Mouse (Mus musculus): ENCODE data around the gene Man2b1. TPM values are rescaled to one million over a fixed set of nuclear protein-coding genes. Genes with fewer than 3 reads are reported as not detected.
A peak's percentile ranks its signal among the peaks of the same experiment; 100 is the strongest.

Man2b1 gene
- 111 and 116 TPM in 2 replicates for polyA plus RNA-seq (2012; rRNA removed)

- H3K4me1 ChIP-seq (ENCODE audit: control insufficient read depth, insufficient read depth, low read length) = peaks cover 15% of the 10 kb centered on the region
- peak; percentile 98 for DNase-seq
- peak within 1 kb of the TSS; percentile 48 for H3K27ac ChIP-seq (ENCODE audit: insufficient read depth, low read depth, low read length)
- WGBS = under 1% methylated on average over 30 of the region's 30 CpGs
- peak within 1 kb of the TSS; percentile 59 for H3K4me3 ChIP-seq (ENCODE audit: insufficient read depth, low read depth, low read length)
- no peaks in the 10 kb centered on the region for H3K27me3 ChIP-seq (replicated peaks; ENCODE audit: control insufficient read depth, insufficient read depth, low read length)
- TF ChIP-seq CTCF (conservative IDR thresholded peaks at IDR 0.05; ENCODE audit: insufficient read depth, insufficient read length, low read depth, low read length) = peak; percentile 44
- TF ChIP-seq POLR2A (IDR thresholded peaks at IDR 0.05; ENCODE audit: low read depth, low read length) = peak; percentile 87
- H3K36me3 ChIP-seq (ENCODE audit: control insufficient read depth, insufficient read depth, low read length) = no peaks in the 10 kb centered on the region
These were observed at the start of gene Man2b1 for GRCm38 (mm10) chr8:85083108-85083813. TSS of gene Man2b1 (plus strand) at chr8:85083270.

- WGBS = 67% methylated on average over 1 of the region's 1 CpGs
- no peak overlapping the region for H3K4me3 ChIP-seq (ENCODE audit: insufficient read depth, low read depth, low read length)
- H3K36me3 ChIP-seq (ENCODE audit: control insufficient read depth, insufficient read depth, low read length) = no peaks in the 10 kb centered on the region; the same call in 1 of the 2 replicates
- H3K27me3 ChIP-seq (replicated peaks; ENCODE audit: control insufficient read depth, insufficient read depth, low read length) = no peaks in the 10 kb centered on the region
- TF ChIP-seq CTCF (conservative IDR thresholded peaks at IDR 0.05; ENCODE audit: insufficient read depth, insufficient read length, low read depth, low read length) (no peak), POLR2A (IDR thresholded peaks at IDR 0.05; ENCODE audit: low read depth, low read length) (no peak)
- DNase-seq = peak; percentile 51
- H3K4me1 ChIP-seq (ENCODE audit: control insufficient read depth, insufficient read depth, low read length) = peaks cover 34% of the 10 kb centered on the region
- 0 out of 2 replicates have a peak overlapping the region, but pooled peaks have one; percentile 14 for H3K27ac ChIP-seq (ENCODE audit: insufficient read depth, low read depth, low read length)
These were observed 49.2 kb upstream of the Man2b1 start for GRCm38 (mm10) chr8:85033867-85034266.

- H3K27me3 ChIP-seq (replicated peaks; ENCODE audit: control insufficient read depth, insufficient read depth, low read length) = no peaks in the 10 kb centered on the region
- no peak for TF ChIP-seq POLR2A (IDR thresholded peaks at IDR 0.05; ENCODE audit: low read depth, low read length)
- TF ChIP-seq CTCF (conservative IDR thresholded peaks at IDR 0.05; ENCODE audit: insufficient read depth, insufficient read length, low read depth, low read length) = no peak
- WGBS = 2% methylated on average over 13 of the region's 13 CpGs
- peak overlapping the region; percentile 50 for H3K4me3 ChIP-seq (ENCODE audit: insufficient read depth, low read depth, low read length)
- H3K27ac ChIP-seq (ENCODE audit: insufficient read depth, low read depth, low read length) = peak overlapping the region; percentile 73
- H3K36me3 ChIP-seq (ENCODE audit: control insufficient read depth, insufficient read depth, low read length) = no peaks in the 10 kb centered on the region; the same call in 1 of the 2 replicates
- H3K4me1 ChIP-seq (ENCODE audit: control insufficient read depth, insufficient read depth, low read length) = peaks cover 30% of the 10 kb centered on the region
- DNase-seq = peak; percentile 85
These were observed 48.3 kb upstream of the Man2b1 start for GRCm38 (mm10) chr8:85034764-85035163.

- H3K4me1 ChIP-seq (ENCODE audit: control insufficient read depth, insufficient read depth, low read length) = peaks cover 30% of the 10 kb centered on the region
- H3K4me3 ChIP-seq (ENCODE audit: insufficient read depth, low read depth, low read length) = peak overlapping the region; percentile 80
- H3K27ac ChIP-seq (ENCODE audit: insufficient read depth, low read depth, low read length) = peak overlapping the region; percentile 73
- no peaks in the 10 kb centered on the region; the same call in 1 of the 2 replicates for H3K36me3 ChIP-seq (ENCODE audit: control insufficient read depth, insufficient read depth, low read length)
- 6% methylated on average over 12 of the region's 12 CpGs for WGBS
- no peak for DNase-seq
- H3K27me3 ChIP-seq (replicated peaks; ENCODE audit: control insufficient read depth, insufficient read depth, low read length) = no peaks in the 10 kb centered on the region
- TF ChIP-seq CTCF (conservative IDR thresholded peaks at IDR 0.05; ENCODE audit: insufficient read depth, insufficient read length, low read depth, low read length) (no peak), POLR2A (IDR thresholded peaks at IDR 0.05; ENCODE audit: low read depth, low read length) (no peak)
These were observed 47.8 kb upstream of the Man2b1 start for GRCm38 (mm10) chr8:85035165-85035727.

- no peaks in the 10 kb centered on the region for H3K27me3 ChIP-seq (replicated peaks; ENCODE audit: control insufficient read depth, insufficient read depth, low read length)
- peak overlapping the region; percentile 73; the same call in 1 of the 2 replicates for H3K27ac ChIP-seq (ENCODE audit: insufficient read depth, low read depth, low read length)
- WGBS = under 1% methylated on average over 15 of the region's 15 CpGs
- H3K4me3 ChIP-seq (ENCODE audit: insufficient read depth, low read depth, low read length) = peak overlapping the region; percentile 80
- peak; percentile 48 for DNase-seq
- H3K36me3 ChIP-seq (ENCODE audit: control insufficient read depth, insufficient read depth, low read length) = no peaks in the 10 kb centered on the region
- no peak for TF ChIP-seq POLR2A (IDR thresholded peaks at IDR 0.05; ENCODE audit: low read depth, low read length)
- TF ChIP-seq CTCF (conservative IDR thresholded peaks at IDR 0.05; ENCODE audit: insufficient read depth, insufficient read length, low read depth, low read length) = no peak
- peaks cover 30% of the 10 kb centered on the region for H3K4me1 ChIP-seq (ENCODE audit: control insufficient read depth, insufficient read depth, low read length)
These were observed 47.3 kb upstream of the Man2b1 start for GRCm38 (mm10) chr8:85035728-85036310.

- peak overlapping the region; percentile 73 for H3K27ac ChIP-seq (ENCODE audit: insufficient read depth, low read depth, low read length)
- WGBS = under 1% methylated on average over 9 of the region's 9 CpGs
- no peaks in the 10 kb centered on the region for H3K27me3 ChIP-seq (replicated peaks; ENCODE audit: control insufficient read depth, insufficient read depth, low read length)
- peaks cover 29% of the 10 kb centered on the region for H3K4me1 ChIP-seq (ENCODE audit: control insufficient read depth, insufficient read depth, low read length)
- DNase-seq = no peak
- H3K36me3 ChIP-seq (ENCODE audit: control insufficient read depth, insufficient read depth, low read length) = no peaks in the 10 kb centered on the region
- TF ChIP-seq CTCF (conservative IDR thresholded peaks at IDR 0.05; ENCODE audit: insufficient read depth, insufficient read length, low read depth, low read length) = no peak
- TF ChIP-seq POLR2A (IDR thresholded peaks at IDR 0.05; ENCODE audit: low read depth, low read length) = no peak
- peak overlapping the region; percentile 80 for H3K4me3 ChIP-seq (ENCODE audit: insufficient read depth, low read depth, low read length)
These were observed 46.7 kb upstream of the Man2b1 start for GRCm38 (mm10) chr8:85036381-85036717.
